16 mouse cellular contexts compared by ENCODE assay signal in genomic region chr12:105004956-105005714, GRCm38 (mm10). TPM values are rescaled to one million over a fixed set of nuclear protein-coding genes. Genes with fewer than 3 reads are reported as not detected.
DNase-seq lines count a peak whose midpoint lies in the region; ATAC-seq and TF ChIP-seq lines count a peak whose summit lies in the region.
"Had no signal": no experiment of that assay in that cellular context is flagged by ENCODE, and none has a peak within 500 bp of the region (broad histone marks: within the 10 kb centered on the region; RNA-seq: fewer than 3 reads in every experiment).

No protein-coding gene starts in this region.

- peak overlapping the region; percentile 75 for H3K27ac ChIP-seq in gastrocnemius, adult 2 months
- H3K27ac ChIP-seq in bone marrow, adult 2 months (ENCODE audit: control insufficient read depth, insufficient read depth, low read depth, low read length, poor library complexity) = peak overlapping the region; percentile 13
- H3K27ac ChIP-seq: forebrain, embryonic 13.5 days; neural tube, embryonic 13.5 days had no signal

- H3K4me3 ChIP-seq in gastrocnemius, adult 2 months = peak overlapping the region; percentile 37
- peak overlapping the region; percentile 72 for H3K4me3 ChIP-seq in megakaryocyte, embryonic 14.5 days (replicated peaks)
- no peak overlapping the region for H3K4me3 ChIP-seq in bone marrow, adult 2 months (replicated peaks; ENCODE audit: control insufficient read depth, low read depth, low read length)
- no peak overlapping the region for H3K4me3 ChIP-seq in myocyte
- H3K4me3 ChIP-seq: forebrain, embryonic 13.5 days; neural tube, embryonic 13.5 days had no signal

- intact Hi-C loops in gastrocnemius, adult 2 months (cut with DNase I) = loop anchor here (5.0 kb wide), 1 partner anchor 53 kb away; no protein-coding TSS in a partner anchor
- intact Hi-C loops in left cerebral cortex, postnatal 36 days (cut with DNase I) = loop anchor here (5.0 kb wide), 1 partner anchor 48 kb away; no protein-coding TSS in a partner anchor

- H3K79me2 ChIP-seq in myocyte (ENCODE audit: control insufficient read depth, insufficient read depth) = peaks cover 68% of the 10 kb centered on the region

- no peak for TF ChIP-seq POLR2A in bone marrow, adult 2 months (IDR thresholded peaks at IDR 0.05; ENCODE audit: borderline replicate concordance, control insufficient read depth, low read depth, low read length)
- peak; percentile 33 for TF ChIP-seq POLR2A in myocyte (IDR thresholded peaks at IDR 0.05; ENCODE audit: insufficient read length, low read depth)

- H3K4me2 ChIP-seq in myocyte (ENCODE audit: low read depth) = peak overlapping the region; percentile 87
- H3K4me2 ChIP-seq: forebrain, embryonic 13.5 days; midbrain, embryonic 11.5 days; neural tube, embryonic 13.5 days had no signal

- H3ac ChIP-seq in myocyte (ENCODE audit: control insufficient read depth, insufficient read length) = no peak overlapping the region

- H3K4me1 ChIP-seq in megakaryocyte, embryonic 14.5 days = peaks cover 93% of the 10 kb centered on the region
- H3K4me1 ChIP-seq in bone marrow, adult 2 months (ENCODE audit: control insufficient read depth, insufficient read depth, low read length) = peaks cover 14% of the 10 kb centered on the region

- peaks cover 46% of the 10 kb centered on the region for H3K36me3 ChIP-seq in megakaryocyte, embryonic 14.5 days (replicated peaks; ENCODE audit: low read length)
- no peaks in the 10 kb centered on the region for H3K36me3 ChIP-seq in myocyte (ENCODE audit: control insufficient read depth, insufficient read depth)
- H3K36me3 ChIP-seq: neural tube, embryonic 13.5 days had no signal

- TF ChIP-seq CTCF in gastrocnemius, adult 2 months (IDR thresholded peaks at IDR 0.05) = no peak
- TF ChIP-seq CTCF in bone marrow, adult 2 months (IDR thresholded peaks at IDR 0.05; ENCODE audit: control insufficient read depth, insufficient read depth, low read length) = no peak

- H3K27me3 ChIP-seq in megakaryocyte, embryonic 14.5 days (replicated peaks) = peaks cover 2% of the 10 kb centered on the region
- no peaks in the 10 kb centered on the region for H3K27me3 ChIP-seq in myocyte (ENCODE audit: control insufficient read depth, insufficient read depth, insufficient read length)

- H3K9me3 ChIP-seq in megakaryocyte, embryonic 14.5 days = no peaks in the 10 kb centered on the region
- H3K9me3 ChIP-seq: forebrain, embryonic 13.5 days; neural tube, embryonic 13.5 days had no signal

- 34% methylated on average over 22 of the region's 22 CpGs for WGBS in bone marrow, adult 2 months

- DNase-seq in gastrocnemius, adult 2 months = peak; percentile 54
- no peak for DNase-seq in gastrocnemius, postnatal 25 days
- DNase-seq in left cerebral cortex, postnatal 36 days (ENCODE audit: low spot score in 2 of 2) = no peak
- DNase-seq: B cell, adult 2 months; layer of hippocampus, postnatal 36 days; lung, adult 2 months; right cerebral cortex, postnatal 4 days; thymus, postnatal 25 days had no signal

- ATAC-seq in megakaryocyte, adult 5-6 weeks (ENCODE audit: poor library complexity, severe bottlenecking) = no peak
- ATAC-seq in activated CD4-positive, CD25-positive, alpha-beta regulatory T cell, adult 4 months = no peak
- ATAC-seq: forebrain, embryonic 13.5 days had no signal

TF ChIP-seq in myocyte, 11 proteins besides CTCF, POLR2A, EP300 and RAD21:
- TF ChIP-seq TCF12 (IDR thresholded peaks at IDR 0.05; ENCODE audit: insufficient read depth, poor library complexity, severe bottlenecking) (peak; percentile 7), MYOD1 (IDR thresholded peaks at IDR 0.05; ENCODE audit: control insufficient read depth in 1 of 3, insufficient read length in 2 of 3, low read depth in 2 of 3) (peak in 2 of 3 experiments; percentile 89 to 97), TCF3 (IDR thresholded peaks at IDR 0.05; ENCODE audit: insufficient read length, low read depth) (peak; percentile 60), POLR2AphosphoS2 (IDR thresholded peaks at IDR 0.05; ENCODE audit: insufficient read length, low read depth) (no peak), MYOG (IDR thresholded peaks at IDR 0.05; ENCODE audit: control insufficient read depth in 1 of 3, insufficient read depth in 1 of 3, insufficient read length in 2 of 3, low read depth in 2 of 3) (peak; percentile 47 to 98 (median 91))
TF ChIP-seq in myocyte: peak in this region for 4.

RNA-seq across cellular contexts. Expression of gene Syne3, which starts 4.5 kb away (rescaled TPM):
- 1 to 10 TPM; 4.1 to 4.7 TPM for total RNA-seq in gastrocnemius, adult 2 months (2021)
- 1 to 10 TPM; 3.2 to 4.6 TPM for total RNA-seq in gastrocnemius, postnatal 25 days (2021)
- 4.2 and 6.8 TPM in 2 replicates for polyA plus RNA-seq in megakaryocyte, embryonic 14.5 days (2012; ENCODE audit: insufficient read depth, low replicate concordance)
- total RNA-seq in megakaryocyte, adult 5-6 weeks (2015) = 14.1 and 17.8 TPM in 2 replicates
- 26.9 and 28.4 TPM in 2 replicates for total RNA-seq in megakaryocyte, adult 5-6 weeks (2017)
- 9.0 and 11.1 TPM in 2 replicates for polyA plus RNA-seq in bone marrow, adult 2 months (2011; ENCODE audit: insufficient read depth, insufficient read length, low replicate concordance, missing spikeins)
- 11.6 TPM for polyA plus RNA-seq in myocyte (2012; fragmentation: generic; extraction: Trizol)
- 1 to 10 TPM; 4.1 to 5.4 TPM for polyA plus RNA-seq in activated CD4-positive, CD25-positive, alpha-beta regulatory T cell, adult 4 months (2017; shearing (Covaris generic))
- 1 to 10 TPM; 1.0 to 2.1 TPM for total RNA-seq in left cerebral cortex, postnatal 36 days (2021)
- polyA plus RNA-seq: midbrain, embryonic 11.5 days had no signal

RNA-seq across cellular contexts. Expression of gene Glrx5, which starts 27.4 kb away (rescaled TPM):
- 10 to 100 TPM; 57.2 to 72.1 TPM for total RNA-seq in gastrocnemius, adult 2 months (2021)
- 10 to 100 TPM; 63.5 to 64.9 TPM for total RNA-seq in gastrocnemius, postnatal 25 days (2021)
- 46.1 and 131 TPM in 2 replicates for polyA plus RNA-seq in megakaryocyte, embryonic 14.5 days (2012; ENCODE audit: insufficient read depth, low replicate concordance)
- 24.8 and 35.1 TPM in 2 replicates for total RNA-seq in megakaryocyte, adult 5-6 weeks (2015)
- 10.0 and 10.7 TPM in 2 replicates for total RNA-seq in megakaryocyte, adult 5-6 weeks (2017)
- 274 and 493 TPM in 2 replicates for polyA plus RNA-seq in bone marrow, adult 2 months (2011; ENCODE audit: insufficient read depth, insufficient read length, low replicate concordance, missing spikeins)
- polyA plus RNA-seq in myocyte (2012; fragmentation: generic; extraction: Trizol) = 52.4 TPM
- polyA plus RNA-seq in activated CD4-positive, CD25-positive, alpha-beta regulatory T cell, adult 4 months (2017; shearing (Covaris generic)) = 1 to 10 TPM; 6.5 to 7.7 TPM
- 10 to 100 TPM; 41.1 to 51.5 TPM for total RNA-seq in left cerebral cortex, postnatal 36 days (2021)

Comparison
In these comparisons a context has a peak if more than half of its experiments do, and no peak if none do; other contexts are left out.
1. H3K4me3 ChIP-seq: peak in gastrocnemius, adult 2 months (single experiment) and megakaryocyte, embryonic 14.5 days (single experiment); none in bone marrow, adult 2 months (single experiment) and myocyte (single experiment).